Mouse (Mus musculus) heart, embryonic 15.5 days (tissue): Measurements from ENCODE around the gene Klhl20. TPM values are rescaled to one million over a fixed set of nuclear protein-coding genes. Genes with fewer than 3 reads are reported as not detected.

Experiments used
- ATAC-seq: fragments of 200-750 bp; cut with Nextera tagmentation; replicated peaks from 2 replicates; pipeline ENCODE4 v1.8.0; 2017; ENCODE audit warnings: low read depth, moderate TSS enrichment; ENCODE audit not compliant: insufficient number of reproducible peaks, insufficient read depth, low FRiP score
- H3K27ac ChIP-seq: fragments of 300-500 bp; sonication (generic); 2 replicates; pipeline ENCODE4 v1.5.1; 2015; ENCODE audit warnings: mild to moderate bottlenecking, inconsistent platforms
- H3K27me3 ChIP-seq: fragments of 300-500 bp; sonication (generic); 2 replicates; pipeline ENCODE4 v1.6.1; 2015; ENCODE audit warnings: inconsistent platforms
- H3K36me3 ChIP-seq: fragments of 300-500 bp; sonication (generic); 2 replicates; pipeline ENCODE4 v1.6.1; 2015; ENCODE audit warnings: mild to moderate bottlenecking, inconsistent platforms
- H3K4me1 ChIP-seq: fragments of 300-500 bp; sonication (generic); replicated peaks from 2 replicates; pipeline ENCODE4 v1.6.1; 2015; ENCODE audit warnings: inconsistent platforms
- H3K4me2 ChIP-seq: fragments of 300-500 bp; sonication (generic); 2 replicates; pipeline ENCODE4 v1.6.1; 2015; ENCODE audit warnings: inconsistent platforms, mild to moderate bottlenecking, moderate library complexity
- H3K4me3 ChIP-seq: fragments of 300-500 bp; sonication (generic); 2 replicates; pipeline ENCODE4 v1.5.1; 2015; ENCODE audit warnings: mild to moderate bottlenecking, inconsistent platforms
- H3K9ac ChIP-seq: fragments of 300-500 bp; sonication (generic); 2 replicates; pipeline ENCODE4 v1.6.1; 2015; ENCODE audit warnings: mild to moderate bottlenecking, inconsistent platforms
- H3K9me3 ChIP-seq: fragments of 300-500 bp; sonication (generic); replicated peaks from 2 replicates; pipeline ENCODE4 v1.6.1; 2016; ENCODE audit warnings: inconsistent platforms
- WGBS: fragments of 180-500 bp; shearing (Covaris S2); methylation state at CpG from one replicate; pipeline ENCODE4 v1.1.7; 2015; ENCODE audit warnings: mixed read lengths; 5-methylcytosine and 5-hydroxymethylcytosine counted together
- polyA plus RNA-seq: library from polyadenylated mRNA; unstranded; fragments of >200 nt; fragmentation: Nextera tagmentation; extraction: Ambion mirVana; gene quantifications from 2 replicates; pipeline ENCODE4 v1.2.1, GENCODE M21; 2015

Klhl20 gene
- polyA plus RNA-seq, 1 experiment from 2014 or later: 10.2 TPM

- Histone ChIP-seq H3K27ac (peak within 1 kb of the TSS; percentile 75), H3K4me2 (peak within 1 kb of the TSS; percentile 74), H3K4me1 (peaks cover 33% of the 10 kb centered on the region), H3K36me3 (peaks cover 3% of the 10 kb centered on the region; the same call in 1 of the 2 replicates), H3K9ac (peak within 1 kb of the TSS; percentile 81), H3K9me3 (no peaks in the 10 kb centered on the region), H3K27me3 (no peaks in the 10 kb centered on the region), H3K4me3 (peak within 1 kb of the TSS; percentile 81)
- ATAC-seq: peak; percentile 96
- WGBS: under 1% methylated on average over 57 of the region's 57 CpGs
These were observed 60.7 kb downstream of the Klhl20 start, which contains the start of the genes Dars2 and Cenpl for GRCm38 (mm10) chr1:161070352-161071271. Gene Dars2 (minus strand): TSS chr1:161070658. Gene Cenpl (plus strand): TSS chr1:161070713.

- H3K4me2 ChIP-seq: no peak overlapping the region
- no peaks in the 10 kb centered on the region for H3K4me1 ChIP-seq
- no peak for ATAC-seq
- 78% methylated on average over 1 of the region's 1 CpGs for WGBS
- H3K4me3 ChIP-seq: no peak overlapping the region
- no peaks in the 10 kb centered on the region for H3K9me3 ChIP-seq
- H3K27me3 ChIP-seq: no peaks in the 10 kb centered on the region
- no peak overlapping the region for H3K9ac ChIP-seq
- H3K27ac ChIP-seq: no peak overlapping the region
- H3K36me3 ChIP-seq: no peaks in the 10 kb centered on the region
These were observed 68.0 kb downstream of the Klhl20 start for GRCm38 (mm10) chr1:161063351-161063750.

- no peak overlapping the region for H3K4me3 ChIP-seq
- 82% methylated on average over 1 of the region's 1 CpGs for WGBS
These were observed 74.1 kb downstream of the Klhl20 start for GRCm38 (mm10) chr1:161057164-161057563.

GRCm38 (mm10) chr1:161046972-161047371 lies 84.3 kb downstream of the Klhl20 start:
- H3K4me1 ChIP-seq: no peaks in the 10 kb centered on the region
- 0 out of 2 replicates have a peak, but pooled peaks have one; percentile 39 for ATAC-seq
- no peak overlapping the region for H3K4me2 ChIP-seq
- peaks cover 38% of the 10 kb centered on the region for H3K36me3 ChIP-seq
- 71% methylated on average over 3 of the region's 3 CpGs for WGBS
- H3K27ac ChIP-seq: peak overlapping the region; percentile 42; the same call in 1 of the 2 replicates
- no peak overlapping the region for H3K9ac ChIP-seq
- H3K9me3 ChIP-seq: no peaks in the 10 kb centered on the region
- H3K4me3 ChIP-seq: no peak overlapping the region
- no peaks in the 10 kb centered on the region for H3K27me3 ChIP-seq

More at GRCm38 (mm10) chr1:161057164-161057563, 74.1 kb downstream of the Klhl20 start:
- ATAC-seq: no peak
- Histone ChIP-seq H3K27me3 (no peaks in the 10 kb centered on the region), H3K27ac (no peak overlapping the region), H3K4me2 (no peak overlapping the region), H3K9me3 (no peaks in the 10 kb centered on the region), H3K36me3 (peaks cover 12% of the 10 kb centered on the region; the same call in 1 of the 2 replicates), H3K9ac (no peak overlapping the region), H3K4me1 (no peaks in the 10 kb centered on the region)

- Histone ChIP-seq H3K4me3 (no peak overlapping the region), H3K9me3 (no peaks in the 10 kb centered on the region), H3K27ac (no peak overlapping the region), H3K9ac (no peak overlapping the region), H3K27me3 (no peaks in the 10 kb centered on the region), H3K36me3 (peaks cover 56% of the 10 kb centered on the region), H3K4me2 (no peak overlapping the region), H3K4me1 (peaks cover 17% of the 10 kb centered on the region)
- no peak for ATAC-seq
- 84% methylated on average over 7 of the region's 7 CpGs for WGBS
These were observed 89.9 kb downstream of the Klhl20 start for GRCm38 (mm10) chr1:161041261-161042020.

- Histone ChIP-seq H3K4me2 (no peak overlapping the region), H3K9me3 (no peaks in the 10 kb centered on the region), H3K36me3 (peaks cover 51% of the 10 kb centered on the region), H3K4me3 (no peak overlapping the region), H3K9ac (no peak overlapping the region), H3K4me1 (peaks cover 19% of the 10 kb centered on the region), H3K27ac (0 out of 2 replicates have a peak overlapping the region, but pooled peaks have one; percentile 40), H3K27me3 (no peaks in the 10 kb centered on the region)
- no peak for ATAC-seq
These were observed 90.5 kb downstream of the Klhl20 start for GRCm38 (mm10) chr1:161040855-161041254.

GRCm38 (mm10) chr1:161040426-161040770 lies 90.9 kb downstream of the Klhl20 start:
- Histone ChIP-seq H3K36me3 (peaks cover 46% of the 10 kb centered on the region), H3K27me3 (no peaks in the 10 kb centered on the region), H3K9me3 (no peaks in the 10 kb centered on the region), H3K27ac (peak overlapping the region; percentile 40), H3K4me2 (no peak overlapping the region), H3K9ac (no peak overlapping the region), H3K4me1 (peaks cover 19% of the 10 kb centered on the region), H3K4me3 (no peak overlapping the region)
- 68% methylated on average over 1 of the region's 1 CpGs for WGBS
- ATAC-seq: no peak

GRCm38 (mm10) chr1:161039741-161040425 lies 91.4 kb downstream of the Klhl20 start:
- WGBS: 23% methylated on average over 3 of the region's 3 CpGs
- Histone ChIP-seq H3K36me3 (peaks cover 41% of the 10 kb centered on the region), H3K27me3 (no peaks in the 10 kb centered on the region), H3K27ac (peak overlapping the region; percentile 40), H3K9me3 (no peaks in the 10 kb centered on the region), H3K4me1 (peaks cover 19% of the 10 kb centered on the region), H3K4me2 (no peak overlapping the region), H3K9ac (no peak overlapping the region), H3K4me3 (no peak overlapping the region)
- no peak for ATAC-seq

- H3K9ac ChIP-seq: no peak overlapping the region
- ATAC-seq: no peak
These were observed 92.2 kb downstream of the Klhl20 start for GRCm38 (mm10) chr1:161038968-161039721.

More at GRCm38 (mm10) chr1:161038968-161039721, 92.2 kb downstream of the Klhl20 start:
- Histone ChIP-seq H3K4me2 (no peak overlapping the region), H3K4me3 (no peak overlapping the region), H3K9me3 (no peaks in the 10 kb centered on the region), H3K27me3 (no peaks in the 10 kb centered on the region), H3K4me1 (peaks cover 19% of the 10 kb centered on the region), H3K27ac (peak overlapping the region; percentile 40), H3K36me3 (peaks cover 37% of the 10 kb centered on the region)
- WGBS: 22% methylated on average over 3 of the region's 3 CpGs
